Mouse (Mus musculus) cerebellum, adult 2 months (tissue): ENCODE results near the gene Cpox.

ENCODE experiments used
- CTCF ChIP-seq: fragments of 200-500 bp; IDR thresholded peaks from 2 replicates; pipeline ENCODE4 v1.5.1; 2011; ENCODE audit warnings: low read depth, mild to moderate bottlenecking, control low read depth, low read length, moderate library complexity, borderline replicate concordance; ENCODE audit not compliant: insufficient read depth
- POLR2A ChIP-seq: fragments of 200-500 bp; IDR thresholded peaks from 2 replicates; pipeline ENCODE4 v1.6.1; 2011; ENCODE audit warnings: low read length, control low read depth, borderline replicate concordance; ENCODE audit not compliant: insufficient read depth

- TF ChIP-seq POLR2A (no peak), CTCF (no peak)
Measured at GRCm38 (mm10) chr16:58628968-58629367, 41.1 kb upstream of the Cpox start.
